Mouse (Mus musculus): Measurements from ENCODE around the gene Csmd2. TPM values are rescaled to one million over a fixed set of nuclear protein-coding genes. Genes with fewer than 3 reads are reported as not detected.

The Csmd2 gene
- polyA plus RNA-seq, 1 experiment, result not detected

DNA sequence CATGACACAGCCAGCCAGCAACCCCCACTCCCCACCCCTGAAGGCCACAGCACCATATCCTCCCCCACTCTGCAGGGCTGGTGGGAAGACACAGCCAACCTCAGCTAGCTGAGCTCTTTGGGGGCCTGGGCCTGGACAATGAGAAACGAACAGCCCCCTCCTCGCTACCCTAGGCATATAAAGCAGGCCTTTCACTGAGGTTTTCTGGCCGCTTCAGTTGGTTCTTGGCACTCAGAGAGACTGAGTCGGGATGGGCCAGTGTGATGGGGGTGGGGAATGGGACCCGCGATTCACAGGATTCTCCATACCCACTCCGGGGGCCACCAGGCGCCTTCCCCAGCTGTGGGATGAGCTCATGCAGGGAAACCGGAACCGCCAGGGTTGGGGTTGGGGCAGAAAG, 1.8 kb upstream of the Csmd2 start:
- DNase-seq, result no peak
- Histone ChIP-seq H3K4me1 (ENCODE audit: control insufficient read depth, insufficient read depth, low read length) (no peaks in the 10 kb centered on the region), H3K4me3 (replicated peaks; ENCODE audit: extremely low read depth, low read depth, low read length) (no peak overlapping the region)
- TF ChIP-seq CTCF (IDR thresholded peaks at IDR 0.05; ENCODE audit: insufficient read depth, low read length) (no peak), POLR2A (IDR thresholded peaks at IDR 0.05; ENCODE audit: borderline replicate concordance, extremely low read depth, low read depth, low read length) (no peak)
- 20% methylated on average over 10 of the region's 10 CpGs for WGBS

GRCm38 (mm10) chr4:127986491-127987075, 1.1 kb upstream of the Csmd2 start:
- H3K4me3 ChIP-seq (replicated peaks; ENCODE audit: extremely low read depth, low read depth, low read length), result no peak overlapping the region
- WGBS, result 6% methylated on average over 25 of the region's 25 CpGs

DNA sequence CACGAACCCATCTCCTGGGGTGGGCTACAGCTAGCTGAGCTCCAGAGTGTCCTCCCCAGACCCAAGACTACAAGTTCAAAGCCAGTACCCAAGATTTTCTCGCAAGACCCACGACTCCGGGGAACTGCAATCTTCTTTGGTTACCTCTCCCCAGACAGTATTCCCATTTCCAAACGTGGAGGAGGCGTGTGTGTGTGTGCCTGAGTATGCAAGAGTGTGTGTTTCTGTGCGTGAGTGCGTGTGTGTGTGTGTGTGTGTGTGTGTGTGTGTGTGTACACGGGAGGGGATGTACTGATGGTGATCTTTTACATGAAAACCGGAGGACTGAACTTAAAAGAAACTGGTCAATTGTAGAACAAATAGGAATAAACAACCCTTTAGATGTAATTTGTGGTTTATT, 387 bp upstream of the Csmd2 start:
- Histone ChIP-seq H3K4me3 (replicated peaks; ENCODE audit: extremely low read depth, low read depth, low read length) (no peak overlapping the region), H3K4me1 (ENCODE audit: control insufficient read depth, insufficient read depth, low read length) (no peaks in the 10 kb centered on the region)
- WGBS, result 6% methylated on average over 10 of the region's 10 CpGs
- no peak for DNase-seq
- no peak for TF ChIP-seq POLR2A (IDR thresholded peaks at IDR 0.05; ENCODE audit: borderline replicate concordance, extremely low read depth, low read depth, low read length)
- TF ChIP-seq CTCF (IDR thresholded peaks at IDR 0.05; ENCODE audit: insufficient read depth, low read length), result no peak

More at GRCm38 (mm10) chr4:127986491-127987075, 1.1 kb upstream of the Csmd2 start:
- no peak for DNase-seq
- TF ChIP-seq CTCF (IDR thresholded peaks at IDR 0.05; ENCODE audit: insufficient read depth, low read length) (no peak), POLR2A (IDR thresholded peaks at IDR 0.05; ENCODE audit: borderline replicate concordance, extremely low read depth, low read depth, low read length) (no peak)
- H3K4me1 ChIP-seq (ENCODE audit: control insufficient read depth, insufficient read depth, low read length), result no peaks in the 10 kb centered on the region

GRCm38 (mm10) chr4:127988526-127989180, 996 bp downstream of the Csmd2 start:
- DNase-seq, result no peak
- 4% methylated on average over 39 of the region's 39 CpGs for WGBS
- Histone ChIP-seq H3K4me3 (replicated peaks; ENCODE audit: extremely low read depth, low read depth, low read length) (no peak overlapping the region), H3K4me1 (ENCODE audit: control insufficient read depth, insufficient read depth, low read length) (no peaks in the 10 kb centered on the region)
- TF ChIP-seq CTCF (IDR thresholded peaks at IDR 0.05; ENCODE audit: insufficient read depth, low read length) (no peak), POLR2A (IDR thresholded peaks at IDR 0.05; ENCODE audit: borderline replicate concordance, extremely low read depth, low read depth, low read length) (no peak)

DNA sequence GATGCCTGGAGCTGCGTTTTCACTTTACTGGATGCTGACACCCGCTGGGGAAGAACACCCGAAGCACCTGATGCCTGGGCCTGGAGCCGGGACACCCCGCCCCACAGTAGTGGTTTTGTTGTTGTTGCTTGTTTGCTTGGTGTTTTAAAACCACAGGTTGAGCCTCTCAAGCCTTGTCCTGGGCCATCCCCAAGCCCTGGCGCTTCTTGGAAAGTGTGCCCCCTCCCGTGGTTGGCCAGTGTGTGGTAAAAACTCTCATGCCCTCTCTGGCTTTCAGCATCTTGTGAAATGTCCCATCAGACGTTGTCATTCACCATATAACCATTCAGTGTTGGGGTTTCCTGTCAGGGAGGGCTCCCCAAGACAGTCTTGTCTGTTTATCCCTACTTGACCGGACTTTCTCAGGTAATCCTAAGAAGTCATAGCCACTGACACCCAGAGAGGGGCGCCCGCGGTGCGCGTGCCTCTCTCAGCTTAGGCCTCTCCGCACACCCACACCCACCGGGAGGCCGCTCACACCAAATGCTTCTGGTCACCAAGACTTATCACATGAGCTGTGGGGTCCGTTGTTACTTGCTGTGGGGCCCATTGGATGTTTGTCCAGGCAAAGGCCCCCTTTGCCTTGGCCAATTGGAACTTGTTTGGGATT, 1.8 kb downstream of the Csmd2 start:
- 12% methylated on average over 18 of the region's 18 CpGs for WGBS
- no peak for TF ChIP-seq POLR2A (IDR thresholded peaks at IDR 0.05; ENCODE audit: borderline replicate concordance, extremely low read depth, low read depth, low read length)
- TF ChIP-seq CTCF (IDR thresholded peaks at IDR 0.05; ENCODE audit: insufficient read depth, low read length), result no peak
- Histone ChIP-seq H3K4me1 (ENCODE audit: control insufficient read depth, insufficient read depth, low read length) (no peaks in the 10 kb centered on the region), H3K4me3 (replicated peaks; ENCODE audit: extremely low read depth, low read depth, low read length) (no peak overlapping the region)
- no peak for DNase-seq

- DNase-seq, result no peak
- H3K4me1 ChIP-seq (ENCODE audit: control insufficient read depth, insufficient read depth, low read length), result no peaks in the 10 kb centered on the region
- TF ChIP-seq POLR2A (IDR thresholded peaks at IDR 0.05; ENCODE audit: borderline replicate concordance, extremely low read depth, low read depth, low read length) (no peak), CTCF (IDR thresholded peaks at IDR 0.05; ENCODE audit: insufficient read depth, low read length) (no peak)
- no peak overlapping the region for H3K4me3 ChIP-seq (replicated peaks; ENCODE audit: extremely low read depth, low read depth, low read length)
- WGBS, result 72% methylated on average over 3 of the region's 3 CpGs
Observed at GRCm38 (mm10) chr4:127999281-127999680, 11.6 kb downstream of the Csmd2 start.

GRCm38 (mm10) chr4:128002638-128003101, 15.0 kb downstream of the Csmd2 start:
- 41% methylated on average over 4 of the region's 4 CpGs for WGBS
- TF ChIP-seq POLR2A (IDR thresholded peaks at IDR 0.05; ENCODE audit: borderline replicate concordance, extremely low read depth, low read depth, low read length) (no peak), CTCF (IDR thresholded peaks at IDR 0.05; ENCODE audit: insufficient read depth, low read length) (no peak)

DNA sequence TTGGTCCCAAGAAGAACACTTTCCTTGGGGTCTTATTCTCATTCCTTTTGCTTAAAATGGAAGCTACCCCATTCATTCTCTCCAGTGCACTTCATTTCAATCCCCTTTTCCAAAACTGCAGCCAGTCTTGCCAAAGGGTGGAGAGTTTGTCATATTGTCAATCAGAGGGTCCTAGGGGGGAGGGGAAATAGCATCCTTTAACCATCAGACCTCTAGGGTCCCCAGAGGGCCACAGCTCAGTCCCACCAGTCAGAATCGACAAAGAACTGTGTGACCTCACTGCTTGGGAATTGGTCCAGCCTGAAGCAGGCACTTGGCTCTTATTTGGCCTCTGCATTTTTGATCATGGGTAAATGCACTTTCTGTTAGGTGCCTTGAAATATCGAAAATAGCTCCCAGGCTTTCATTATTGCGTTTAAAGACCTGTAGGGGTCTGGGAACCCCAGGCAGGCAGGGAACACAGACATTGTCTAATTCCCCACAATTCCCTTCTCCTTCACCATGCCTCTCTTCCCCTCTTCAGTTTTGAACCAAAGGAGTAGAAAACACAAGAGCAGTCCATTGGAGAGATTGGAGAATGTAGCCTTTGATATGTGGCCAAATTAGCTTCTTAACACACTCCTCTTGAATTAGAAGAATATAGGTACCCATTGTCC, 17.3 kb downstream of the Csmd2 start:
- TF ChIP-seq POLR2A (IDR thresholded peaks at IDR 0.05; ENCODE audit: borderline replicate concordance, extremely low read depth, low read depth, low read length), result no peak
- no peak for TF ChIP-seq CTCF (IDR thresholded peaks at IDR 0.05; ENCODE audit: insufficient read depth, low read length)
- 57% methylated on average over 3 of the region's 3 CpGs for WGBS
- DNase-seq, result no peak

More at GRCm38 (mm10) chr4:128002638-128003101, 15.0 kb downstream of the Csmd2 start:
- H3K4me3 ChIP-seq (replicated peaks; ENCODE audit: extremely low read depth, low read depth, low read length), result no peak overlapping the region
- H3K4me1 ChIP-seq (ENCODE audit: control insufficient read depth, insufficient read depth, low read length), result no peaks in the 10 kb centered on the region
- DNase-seq, result no peak

DNA sequence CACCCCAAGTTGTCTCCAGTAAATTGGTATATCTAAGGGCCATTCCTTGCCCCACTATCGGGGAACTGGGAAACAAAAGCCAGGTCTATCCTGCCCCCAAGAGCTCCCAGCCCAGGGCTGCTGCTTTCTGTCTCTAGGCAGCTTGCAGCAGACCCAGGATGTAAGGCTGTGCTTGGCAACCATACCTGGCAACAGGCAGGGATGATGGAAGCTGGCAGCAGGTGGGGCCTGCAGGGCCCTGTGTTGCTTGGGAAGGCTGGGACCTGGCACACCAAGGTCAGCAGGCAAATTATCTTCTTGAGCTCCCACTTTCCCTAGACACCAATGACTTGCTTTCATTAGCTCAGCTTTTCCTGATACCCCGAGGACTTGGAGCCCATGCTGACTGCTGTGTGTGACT, 31.8 kb downstream of the Csmd2 start:
- Histone ChIP-seq H3K4me3 (replicated peaks; ENCODE audit: extremely low read depth, low read depth, low read length) (no peak overlapping the region), H3K4me1 (ENCODE audit: control insufficient read depth, insufficient read depth, low read length) (no peaks in the 10 kb centered on the region)
- DNase-seq, result no peak
- TF ChIP-seq POLR2A (IDR thresholded peaks at IDR 0.05; ENCODE audit: borderline replicate concordance, extremely low read depth, low read depth, low read length) (no peak), CTCF (IDR thresholded peaks at IDR 0.05; ENCODE audit: insufficient read depth, low read length) (no peak)
- 78% methylated on average over 2 of the region's 2 CpGs for WGBS

More for the DNA sequence above, 17.3 kb downstream of the Csmd2 start:
- Histone ChIP-seq H3K4me3 (replicated peaks; ENCODE audit: extremely low read depth, low read depth, low read length) (no peak overlapping the region), H3K4me1 (ENCODE audit: control insufficient read depth, insufficient read depth, low read length) (no peaks in the 10 kb centered on the region)

Data from lung, adult 2 months (tissue).